Mouse (Mus musculus): ENCODE measurements around the gene Olfr325. TPM values are rescaled to one million over a fixed set of nuclear protein-coding genes. Genes with fewer than 3 reads are reported as not detected.

The Olfr325 gene
- polyA plus RNA-seq, 1 experiment from 2014 or later = not detected

- Histone ChIP-seq H3K4me3 (ENCODE audit: low read depth, low read length) (no peak overlapping the region), H3K27ac (ENCODE audit: low read length) (no peak overlapping the region), H3K9ac (ENCODE audit: low read depth, low read length) (no peak overlapping the region), H3K9me3 (replicated peaks; ENCODE audit: control insufficient read depth, low read length) (no peaks in the 10 kb centered on the region), H3K4me1 (ENCODE audit: control insufficient read depth, low read depth, low read length) (no peaks in the 10 kb centered on the region), H3K4me2 (ENCODE audit: low read depth, low read length) (no peak overlapping the region), H3K36me3 (ENCODE audit: control insufficient read depth, insufficient read depth) (no peaks in the 10 kb centered on the region), H3K27me3 (ENCODE audit: control insufficient read depth, insufficient read depth, low read depth, low read length) (no peaks in the 10 kb centered on the region)
- WGBS (ENCODE audit: insufficient replicate concordance) = 59% methylated on average over 13 of the region's 13 CpGs
- no peak for ATAC-seq (ENCODE audit: low read depth)
Observed at GRCm38 (mm10) chr11:58597837-58598236, 20.3 kb downstream of the Olfr325 start.

GRCm38 (mm10) chr11:58602062-58602461 lies 24.5 kb downstream of the Olfr325 start:
- H3K4me1 ChIP-seq (ENCODE audit: control insufficient read depth, low read depth, low read length) = no peaks in the 10 kb centered on the region

GRCm38 (mm10) chr11:58602800-58603560 lies 25.4 kb downstream of the Olfr325 start:
- Histone ChIP-seq H3K4me2 (ENCODE audit: low read depth, low read length) (no peak overlapping the region), H3K36me3 (ENCODE audit: control insufficient read depth, insufficient read depth) (no peaks in the 10 kb centered on the region), H3K27me3 (ENCODE audit: control insufficient read depth, insufficient read depth, low read depth, low read length) (no peaks in the 10 kb centered on the region), H3K27ac (ENCODE audit: low read length) (no peak overlapping the region), H3K4me3 (ENCODE audit: low read depth, low read length) (no peak overlapping the region), H3K4me1 (ENCODE audit: control insufficient read depth, low read depth, low read length) (no peaks in the 10 kb centered on the region), H3K9ac (ENCODE audit: low read depth, low read length) (no peak overlapping the region), H3K9me3 (replicated peaks; ENCODE audit: control insufficient read depth, low read length) (no peaks in the 10 kb centered on the region)
- ATAC-seq (ENCODE audit: low read depth) = no peak
- 61% methylated on average over 6 of the region's 6 CpGs for WGBS (ENCODE audit: insufficient replicate concordance)

More at GRCm38 (mm10) chr11:58602062-58602461, 24.5 kb downstream of the Olfr325 start:
- no peak overlapping the region for H3K9ac ChIP-seq (ENCODE audit: low read depth, low read length)
- ATAC-seq (ENCODE audit: low read depth) = no peak
- no peak overlapping the region for H3K4me2 ChIP-seq (ENCODE audit: low read depth, low read length)
- no peaks in the 10 kb centered on the region for H3K27me3 ChIP-seq (ENCODE audit: control insufficient read depth, insufficient read depth, low read depth, low read length)
- H3K4me3 ChIP-seq (ENCODE audit: low read depth, low read length) = no peak overlapping the region
- H3K36me3 ChIP-seq (ENCODE audit: control insufficient read depth, insufficient read depth) = no peaks in the 10 kb centered on the region
- no peaks in the 10 kb centered on the region for H3K9me3 ChIP-seq (replicated peaks; ENCODE audit: control insufficient read depth, low read length)
- no peak overlapping the region for H3K27ac ChIP-seq (ENCODE audit: low read length)

DNA sequence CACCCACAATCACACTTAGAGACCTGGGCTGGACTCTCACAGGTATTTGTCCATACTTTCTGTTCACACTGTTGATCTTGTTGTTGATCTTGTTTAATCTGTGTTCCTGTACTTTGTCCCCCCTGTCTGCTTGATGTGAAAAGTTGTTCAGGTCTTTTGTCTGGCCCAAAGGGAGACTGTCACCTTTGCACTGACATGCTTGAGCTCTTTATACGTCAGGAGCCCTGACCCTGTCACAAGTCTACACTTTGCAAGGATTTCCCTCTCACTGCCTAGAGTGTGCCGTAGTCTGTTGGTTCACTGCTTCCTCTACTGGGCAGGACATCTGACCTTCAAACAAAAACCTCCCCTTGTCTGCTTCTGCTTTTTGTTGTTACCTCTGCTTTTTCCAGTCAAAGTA lies 27.2 kb downstream of the Olfr325 start:
- H3K9ac ChIP-seq (ENCODE audit: low read depth, low read length) = no peak overlapping the region
- no peak overlapping the region for H3K27ac ChIP-seq (ENCODE audit: low read length)
- H3K4me2 ChIP-seq (ENCODE audit: low read depth, low read length) = no peak overlapping the region
- WGBS (ENCODE audit: insufficient replicate concordance) = 34% methylated on average over 2 of the region's 2 CpGs
- H3K9me3 ChIP-seq (replicated peaks; ENCODE audit: control insufficient read depth, low read length) = no peaks in the 10 kb centered on the region
- H3K27me3 ChIP-seq (ENCODE audit: control insufficient read depth, insufficient read depth, low read depth, low read length) = no peaks in the 10 kb centered on the region
- 0 out of 2 replicates have a peak, but pooled peaks have one; percentile 27 for ATAC-seq (ENCODE audit: low read depth)
- no peak overlapping the region for H3K4me3 ChIP-seq (ENCODE audit: low read depth, low read length)
- no peaks in the 10 kb centered on the region for H3K36me3 ChIP-seq (ENCODE audit: control insufficient read depth, insufficient read depth)
- no peaks in the 10 kb centered on the region for H3K4me1 ChIP-seq (ENCODE audit: control insufficient read depth, low read depth, low read length)

DNA sequence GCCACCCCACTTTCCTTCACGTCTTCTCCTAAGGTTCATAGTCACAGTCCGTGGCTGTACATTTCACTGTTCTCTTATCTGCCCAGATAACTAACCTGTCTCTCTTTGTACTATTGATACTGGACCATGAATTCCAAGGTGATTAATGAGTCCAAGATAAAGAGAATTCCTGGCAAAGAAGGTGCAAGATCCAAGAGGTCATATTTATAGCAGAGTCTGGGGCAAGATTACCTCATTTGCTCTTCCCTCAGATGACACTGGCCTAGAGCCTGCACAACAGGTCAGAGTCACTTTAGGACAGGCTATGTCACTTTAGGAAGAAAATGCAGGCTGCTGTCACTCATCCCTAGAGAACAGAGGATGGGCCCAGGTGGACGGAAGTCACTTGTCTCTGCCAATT lies 27.7 kb downstream of the Olfr325 start:
- ATAC-seq (ENCODE audit: low read depth) = no peak
- H3K27me3 ChIP-seq (ENCODE audit: control insufficient read depth, insufficient read depth, low read depth, low read length) = no peaks in the 10 kb centered on the region
- no peaks in the 10 kb centered on the region for H3K4me1 ChIP-seq (ENCODE audit: control insufficient read depth, low read depth, low read length)
- H3K4me2 ChIP-seq (ENCODE audit: low read depth, low read length) = no peak overlapping the region
- no peak overlapping the region for H3K9ac ChIP-seq (ENCODE audit: low read depth, low read length)
- H3K27ac ChIP-seq (ENCODE audit: low read length) = no peak overlapping the region
- no peaks in the 10 kb centered on the region for H3K9me3 ChIP-seq (replicated peaks; ENCODE audit: control insufficient read depth, low read length)
- 42% methylated on average over 3 of the region's 3 CpGs for WGBS (ENCODE audit: insufficient replicate concordance)
- no peak overlapping the region for H3K4me3 ChIP-seq (ENCODE audit: low read depth, low read length)
- no peaks in the 10 kb centered on the region for H3K36me3 ChIP-seq (ENCODE audit: control insufficient read depth, insufficient read depth)

- Histone ChIP-seq H3K4me3 (ENCODE audit: low read depth, low read length) (no peak overlapping the region), H3K27me3 (ENCODE audit: control insufficient read depth, insufficient read depth, low read depth, low read length) (no peaks in the 10 kb centered on the region), H3K9ac (ENCODE audit: low read depth, low read length) (no peak overlapping the region), H3K36me3 (ENCODE audit: control insufficient read depth, insufficient read depth) (no peaks in the 10 kb centered on the region), H3K27ac (ENCODE audit: low read length) (no peak overlapping the region), H3K9me3 (replicated peaks; ENCODE audit: control insufficient read depth, low read length) (no peaks in the 10 kb centered on the region), H3K4me1 (ENCODE audit: control insufficient read depth, low read depth, low read length) (no peaks in the 10 kb centered on the region), H3K4me2 (ENCODE audit: low read depth, low read length) (no peak overlapping the region)
- ATAC-seq (ENCODE audit: low read depth) = no peak
- 58% methylated on average over 12 of the region's 12 CpGs for WGBS (ENCODE audit: insufficient replicate concordance)
Observed at GRCm38 (mm10) chr11:58606177-58606919, 28.8 kb downstream of the Olfr325 start.

GRCm38 (mm10) chr11:58607030-58607429 lies 29.5 kb downstream of the Olfr325 start:
- Histone ChIP-seq H3K4me2 (ENCODE audit: low read depth, low read length) (no peak overlapping the region), H3K9ac (ENCODE audit: low read depth, low read length) (no peak overlapping the region), H3K27ac (ENCODE audit: low read length) (no peak overlapping the region), H3K27me3 (ENCODE audit: control insufficient read depth, insufficient read depth, low read depth, low read length) (no peaks in the 10 kb centered on the region), H3K4me1 (ENCODE audit: control insufficient read depth, low read depth, low read length) (no peaks in the 10 kb centered on the region), H3K4me3 (ENCODE audit: low read depth, low read length) (no peak overlapping the region), H3K36me3 (ENCODE audit: control insufficient read depth, insufficient read depth) (no peaks in the 10 kb centered on the region), H3K9me3 (replicated peaks; ENCODE audit: control insufficient read depth, low read length) (no peaks in the 10 kb centered on the region)
- 63% methylated on average over 6 of the region's 6 CpGs for WGBS (ENCODE audit: insufficient replicate concordance)
- no peak for ATAC-seq (ENCODE audit: low read depth)

DNA sequence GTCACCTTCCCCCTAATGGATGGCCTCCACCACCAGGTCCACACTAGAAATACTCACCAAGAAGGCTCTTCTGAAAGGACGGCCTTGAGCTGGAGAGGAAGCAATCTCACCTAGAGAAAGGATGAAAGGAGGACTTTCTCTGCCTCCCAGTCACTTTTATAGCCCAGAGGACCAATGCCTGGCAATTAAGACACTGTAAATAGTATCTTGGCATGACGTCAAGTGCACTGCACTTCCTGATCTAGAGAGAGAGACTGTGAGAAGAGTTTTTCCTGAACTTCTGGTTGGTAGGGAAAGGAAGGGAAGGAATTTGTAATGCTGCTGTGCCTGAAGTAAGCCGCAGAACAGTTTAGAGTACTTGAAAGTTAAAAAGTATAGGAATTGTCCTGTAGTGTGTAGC lies 35.8 kb downstream of the Olfr325 start:
- ATAC-seq (ENCODE audit: low read depth) = no peak
- H3K4me2 ChIP-seq (ENCODE audit: low read depth, low read length) = no peak overlapping the region
- no peak overlapping the region for H3K9ac ChIP-seq (ENCODE audit: low read depth, low read length)
- H3K36me3 ChIP-seq (ENCODE audit: control insufficient read depth, insufficient read depth) = no peaks in the 10 kb centered on the region
- H3K9me3 ChIP-seq (replicated peaks; ENCODE audit: control insufficient read depth, low read length) = no peaks in the 10 kb centered on the region
- no peaks in the 10 kb centered on the region for H3K27me3 ChIP-seq (ENCODE audit: control insufficient read depth, insufficient read depth, low read depth, low read length)
- 40% methylated on average over 3 of the region's 3 CpGs for WGBS (ENCODE audit: insufficient replicate concordance)
- no peaks in the 10 kb centered on the region for H3K4me1 ChIP-seq (ENCODE audit: control insufficient read depth, low read depth, low read length)
- no peak overlapping the region for H3K4me3 ChIP-seq (ENCODE audit: low read depth, low read length)
- no peak overlapping the region for H3K27ac ChIP-seq (ENCODE audit: low read length)

DNA sequence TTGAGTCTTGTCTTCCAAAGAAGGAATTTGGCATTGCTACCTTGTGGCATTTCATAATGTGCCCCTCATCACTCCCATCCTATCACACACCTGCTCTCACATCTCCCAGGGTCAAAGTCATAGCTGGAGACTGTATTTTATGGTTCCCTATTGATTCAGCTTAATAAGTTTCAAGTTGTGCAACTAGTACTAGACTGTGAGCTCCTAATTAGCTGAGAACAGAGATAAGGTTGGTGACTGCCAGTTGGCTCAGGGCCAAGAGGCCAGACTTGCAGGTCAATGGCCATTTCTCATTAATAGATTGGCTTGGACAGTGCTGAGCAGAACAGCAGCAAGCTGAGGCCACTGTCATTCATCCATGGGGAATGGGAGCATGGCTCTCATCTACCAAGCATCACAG lies 37.0 kb downstream of the Olfr325 start:
- Histone ChIP-seq H3K9ac (ENCODE audit: low read depth, low read length) (no peak overlapping the region), H3K27me3 (ENCODE audit: control insufficient read depth, insufficient read depth, low read depth, low read length) (no peaks in the 10 kb centered on the region), H3K9me3 (replicated peaks; ENCODE audit: control insufficient read depth, low read length) (no peaks in the 10 kb centered on the region), H3K4me1 (ENCODE audit: control insufficient read depth, low read depth, low read length) (no peaks in the 10 kb centered on the region), H3K27ac (ENCODE audit: low read length) (no peak overlapping the region), H3K4me3 (ENCODE audit: low read depth, low read length) (no peak overlapping the region), H3K4me2 (ENCODE audit: low read depth, low read length) (no peak overlapping the region), H3K36me3 (ENCODE audit: control insufficient read depth, insufficient read depth) (no peaks in the 10 kb centered on the region)
- no peak for ATAC-seq (ENCODE audit: low read depth)
